Mouse (Mus musculus) gastrocnemius, postnatal 25 days (tissue): ENCODE results near the gene Dlg2. TPM values are rescaled to one million over a fixed set of nuclear protein-coding genes. Genes with fewer than 3 reads are reported as not detected.

Experiments used
- DNase-seq: peaks from one replicate; pipeline ENCODE4 v3.0.0; 2022
- total RNA-seq, 2 experiments: library from RNA; stranded (reverse); gene quantifications; 1 replicate in 1 of 2; 2 replicates in 1 of 2; pipeline ENCODE4 v1.2.3; 2021

Dlg2 gene
- total RNA-seq, 2 experiments from 2014 or later, result 0.05 to 0.75 TPM

DNA sequence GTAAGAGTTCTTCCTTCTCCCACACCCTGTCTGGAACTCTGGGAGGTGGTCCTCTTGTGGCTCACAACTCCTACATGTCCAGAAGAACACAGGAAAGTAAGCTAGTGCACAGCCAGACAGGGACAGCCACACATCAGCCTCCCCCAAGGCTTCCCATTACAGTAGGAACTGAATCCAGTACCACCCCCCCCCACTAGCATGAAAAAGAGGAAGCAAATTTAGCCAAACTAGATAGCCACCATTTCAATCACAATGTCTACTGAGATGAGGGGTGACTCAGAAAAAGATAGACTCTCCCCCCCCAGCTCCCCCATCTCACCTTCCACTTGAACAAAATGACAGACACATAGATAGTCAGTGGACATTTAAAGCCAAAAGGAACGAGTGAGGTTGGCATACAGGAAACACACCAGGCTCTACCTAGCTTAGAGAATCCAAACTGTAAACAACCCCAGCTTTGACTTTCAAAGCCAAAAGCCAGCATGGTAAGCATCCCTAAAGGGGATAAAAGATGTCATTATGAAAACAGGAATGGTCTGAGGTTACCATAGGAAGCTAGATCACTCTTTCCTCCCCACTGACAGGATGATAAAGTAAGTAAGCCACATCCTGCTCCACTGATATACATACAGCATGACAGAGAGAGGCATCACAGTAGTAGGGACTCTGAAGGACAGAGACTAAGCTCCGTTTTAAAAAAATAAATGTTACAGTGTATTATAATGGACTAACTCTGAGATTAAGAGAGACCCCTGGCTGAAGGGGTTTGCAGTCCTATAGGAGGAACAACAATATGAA is 1986.8 kb downstream of the Dlg2 start:
- no peak for DNase-seq

DNA sequence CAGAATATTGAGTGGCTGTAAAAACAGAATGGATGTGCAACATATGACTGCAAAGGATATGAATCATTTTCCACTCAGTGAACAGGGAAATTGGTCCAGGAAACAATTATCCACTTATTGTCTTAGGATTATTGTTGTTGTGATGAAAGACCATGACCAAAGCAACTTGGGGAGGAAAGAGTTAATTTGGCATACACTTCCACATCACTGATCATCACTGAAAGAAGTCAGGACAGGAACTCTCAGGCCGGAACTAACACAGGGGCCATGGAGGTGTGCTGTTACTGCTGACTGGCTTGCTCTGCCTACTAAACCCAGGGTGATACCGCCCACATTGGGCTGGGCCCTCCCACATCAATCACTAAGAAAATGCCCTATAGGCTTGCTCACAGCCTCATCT is 1987.8 kb downstream of the Dlg2 start:
- no peak for DNase-seq

- DNase-seq, result no peak
Observed at GRCm38 (mm10) chr7:92479143-92479542, 2002.7 kb downstream of the Dlg2 start.

DNA sequence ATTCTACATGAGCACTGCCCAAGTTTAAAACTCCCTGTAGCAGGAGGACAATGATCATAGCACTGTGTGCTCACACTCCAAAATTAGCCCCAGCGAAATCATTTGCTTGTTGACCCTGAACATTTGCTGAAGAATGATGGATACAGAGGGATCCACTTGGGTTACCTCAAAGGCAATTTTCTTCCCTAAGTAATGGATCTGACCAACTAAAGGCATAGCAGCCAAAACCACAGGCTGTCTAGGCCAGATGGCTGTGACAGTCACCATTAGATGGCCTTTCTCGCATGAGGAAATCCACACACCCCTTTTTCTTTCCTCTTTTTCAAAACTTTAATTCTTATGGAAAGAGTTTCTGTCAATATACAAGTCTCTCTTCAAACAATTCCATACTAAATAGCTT is 2003.3 kb downstream of the Dlg2 start:
- no peak for DNase-seq

GRCm38 (mm10) chr7:92483346-92483745 is 2006.9 kb downstream of the Dlg2 start:
- no peak for DNase-seq

DNA sequence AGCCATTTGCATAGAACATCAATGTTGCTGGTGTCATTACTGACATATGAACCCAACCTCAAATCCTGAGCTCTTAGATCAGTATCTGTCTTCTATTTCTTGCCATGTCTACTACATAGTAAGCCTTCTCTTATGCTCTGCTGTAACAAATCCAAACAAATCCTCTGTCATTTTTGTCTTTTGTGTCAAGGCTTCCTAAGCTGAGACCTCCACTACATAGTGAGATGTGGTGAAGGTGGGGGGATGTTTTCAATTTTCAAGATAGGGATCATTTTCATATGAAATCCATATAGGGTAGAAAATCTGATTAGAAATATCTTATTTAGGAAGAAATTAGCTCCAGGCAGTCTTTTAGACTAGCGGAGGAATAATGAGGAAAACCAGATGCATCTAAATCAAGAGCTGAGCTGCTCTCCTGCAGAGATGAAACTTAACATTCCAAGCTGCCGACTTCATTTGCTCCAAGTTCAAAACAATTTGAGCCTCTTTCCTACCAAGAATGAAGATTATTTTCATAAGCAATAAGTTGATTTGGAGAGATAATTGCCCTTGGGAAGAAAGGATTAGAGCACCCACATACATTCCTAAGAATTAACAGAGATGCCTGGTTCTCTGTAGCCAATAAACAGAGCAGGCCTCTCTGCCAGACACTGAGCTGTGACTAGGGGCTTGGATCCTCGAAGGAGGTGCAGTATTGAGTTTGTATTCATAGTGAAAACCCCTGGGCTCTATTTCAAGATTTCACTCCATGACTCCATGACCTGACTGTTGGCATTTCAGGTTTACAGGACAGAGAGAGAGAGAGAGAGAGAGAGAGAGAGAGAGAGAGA is 2009.6 kb downstream of the Dlg2 start:
- DNase-seq, result no peak

DNA sequence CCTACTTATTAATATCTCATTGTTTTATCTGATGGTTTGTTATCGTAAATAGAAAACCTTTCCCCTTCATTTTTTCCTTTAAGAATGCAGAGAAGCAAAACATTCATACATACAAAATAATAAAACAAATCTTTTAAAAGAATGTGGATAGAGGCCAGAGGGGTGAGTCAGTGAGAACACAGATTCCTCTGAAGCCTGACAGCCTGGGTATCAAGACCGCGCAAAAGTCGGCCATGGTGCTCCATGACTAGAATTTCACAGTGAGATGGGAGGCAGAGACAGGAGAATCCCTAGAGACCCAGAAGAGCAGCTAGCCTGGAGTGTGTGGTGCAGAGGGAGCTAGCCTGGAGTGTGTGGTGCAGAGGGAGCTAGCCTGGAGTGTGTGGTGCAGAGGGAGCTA is 2010.4 kb downstream of the Dlg2 start:
- no peak for DNase-seq

- no peak for DNase-seq
Observed at GRCm38 (mm10) chr7:92492262-92492661, 2015.8 kb downstream of the Dlg2 start.

DNA sequence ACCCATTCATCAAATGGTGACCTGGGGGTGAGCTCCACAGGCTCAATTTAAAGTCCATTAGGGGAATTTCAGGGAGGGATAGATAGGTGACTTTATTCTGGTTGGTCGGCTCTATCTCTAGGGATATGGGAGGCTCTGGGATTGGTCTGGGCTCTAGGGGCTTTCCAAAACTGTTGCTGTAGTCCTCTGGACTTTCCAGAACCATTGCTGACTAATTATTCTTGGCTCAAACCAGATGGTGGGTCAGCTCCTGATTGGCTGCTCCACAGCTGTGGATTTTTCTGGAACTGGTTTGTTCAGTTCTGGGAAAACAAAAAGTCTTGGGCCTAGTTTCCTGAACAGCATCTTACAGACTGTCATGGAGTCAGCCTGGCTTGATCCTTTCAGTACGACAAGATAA is 2017.0 kb downstream of the Dlg2 start:
- DNase-seq, result no peak

Other genes with a start within 250 kb of the Dlg2 start
- not detected for gene Ccdc83, start 210.9 kb upstream of the Dlg2 start, total RNA-seq
- 1 to 10 TPM; 5.8 to 6.0 TPM for gene Sytl2, start 174.4 kb upstream of the Dlg2 start, total RNA-seq
- under 1 TPM in 1 of 2 experiments, not detected in 1; 0.13 TPM for gene Ccdc89, start 50.1 kb upstream of the Dlg2 start, total RNA-seq
- 10 to 100 TPM; 12.8 to 15.0 TPM for gene Crebzf, start 33.9 kb upstream of the Dlg2 start, total RNA-seq
- gene Tmem126a, start 19.4 kb upstream of the Dlg2 start, total RNA-seq, result 10 to 100 TPM; 90.6 to 97.2 TPM
- 10 to 100 TPM; 18.7 to 19.2 TPM for gene Tmem126b, start 671 bp upstream of the Dlg2 start, total RNA-seq